Mouse (Mus musculus) limb, embryonic 11.5 days (tissue): ENCODE results near the gene Fam229a. TPM values are rescaled to one million over a fixed set of nuclear protein-coding genes. Genes with fewer than 3 reads are reported as not detected.
"Not testable (repeated sequence)": the region's sequence is repeated elsewhere in the genome, so short reads cannot be mapped to it uniquely, and the experiment has no call there.

Experiments
- ATAC-seq: fragments of 200-750 bp; cut with Nextera tagmentation; 2 replicates; pipeline ENCODE4 v1.8.0; 2017; ENCODE audit warnings: low read depth; ENCODE audit not compliant: insufficient number of reproducible peaks, low FRiP score, low TSS enrichment
- DNase-seq: peaks from one replicate; pipeline ENCODE4 v3.0.0-alpha.2; 2015; ENCODE audit warnings: low spot score
- H3K27ac ChIP-seq: fragments of 300-500 bp; sonication (generic); replicated peaks from 2 replicates; pipeline ENCODE4 v1.5.1; 2014; ENCODE audit warnings: low read depth, mild to moderate bottlenecking, low read length
- H3K27me3 ChIP-seq: fragments of 300-500 bp; sonication (generic); 2 replicates; pipeline ENCODE4 v1.6.1; 2014; ENCODE audit warnings: mild to moderate bottlenecking, low read length, mixed read lengths; ENCODE audit not compliant: control insufficient read depth, insufficient read depth
- H3K36me3 ChIP-seq: fragments of 300-500 bp; sonication (generic); 2 replicates; pipeline ENCODE4 v1.6.1; 2014; ENCODE audit warnings: mild to moderate bottlenecking, low read length, moderate library complexity, mixed read lengths; ENCODE audit not compliant: control insufficient read depth, insufficient read depth
- H3K4me1 ChIP-seq: fragments of 300-500 bp; sonication (generic); 2 replicates; pipeline ENCODE4 v1.6.1; 2014; ENCODE audit warnings: low read length, mixed read lengths; ENCODE audit not compliant: control insufficient read depth, insufficient read depth
- H3K4me2 ChIP-seq: fragments of 300-500 bp; sonication (generic); 2 replicates; pipeline ENCODE4 v1.6.1; 2014; ENCODE audit warnings: low read depth, mild to moderate bottlenecking, moderate library complexity; ENCODE audit not compliant: severe bottlenecking
- H3K4me3 ChIP-seq: fragments of 300-500 bp; sonication (generic); 2 replicates; pipeline ENCODE4 v1.5.1; 2014; ENCODE audit warnings: low read depth, low read length
- H3K9ac ChIP-seq: fragments of 300-500 bp; sonication (generic); 2 replicates; pipeline ENCODE4 v1.6.1; 2014; ENCODE audit warnings: mild to moderate bottlenecking, low read length
- H3K9me3 ChIP-seq: fragments of 300-500 bp; sonication (generic); 2 replicates; pipeline ENCODE4 v1.6.1; 2016; ENCODE audit warnings: low read length; ENCODE audit not compliant: control insufficient read depth
- WGBS: fragments of 180-500 bp; shearing (Covaris S2); extraction: QIAGEN DNeasy Blood & Tissue Kit; methylation state at CpG from one replicate; pipeline ENCODE4 v1.1.7; 2014; 5-methylcytosine and 5-hydroxymethylcytosine counted together
- polyA plus RNA-seq: library from polyadenylated mRNA; unstranded; fragments of >200 nt; fragmentation: Nextera tagmentation; extraction: Ambion mirVana; gene quantifications from 2 replicates; pipeline ENCODE4 v1.2.1, GENCODE M21; 2014

Gene Fam229a
- polyA plus RNA-seq, 1 experiment from 2014 or later, result not detected

DNA sequence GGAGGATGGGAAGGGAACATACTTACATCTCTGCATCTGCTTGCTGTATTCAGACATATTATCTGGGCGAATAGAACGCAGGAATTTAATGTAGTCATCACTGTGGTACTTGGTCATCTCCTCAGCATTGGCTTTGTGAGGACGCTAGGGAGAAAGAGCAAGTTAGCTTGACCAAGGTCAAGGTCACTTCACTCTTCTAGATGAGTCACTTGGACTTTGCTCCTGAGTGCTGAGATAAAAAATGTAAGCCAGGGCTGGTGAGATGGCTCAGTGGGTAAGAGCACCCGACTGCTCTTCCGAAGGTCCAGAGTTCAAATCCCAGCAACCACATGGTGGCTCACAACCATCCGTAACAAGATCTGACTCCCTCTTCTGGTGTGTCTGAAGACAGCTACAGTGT lies 37.9 kb downstream of the Fam229a start:
- ATAC-seq, DNase-seq, H3K27me3 ChIP-seq, H3K27ac ChIP-seq, H3K4me3 ChIP-seq, H3K9ac ChIP-seq, H3K9me3 ChIP-seq, H3K4me2 ChIP-seq, H3K4me1 ChIP-seq: not testable (repeated sequence)
- WGBS, result 95% methylated on average over 5 of the region's 6 CpGs
- peaks cover 31% of the 10 kb centered on the region; the same call in 1 of the 2 replicates for H3K36me3 ChIP-seq

DNA sequence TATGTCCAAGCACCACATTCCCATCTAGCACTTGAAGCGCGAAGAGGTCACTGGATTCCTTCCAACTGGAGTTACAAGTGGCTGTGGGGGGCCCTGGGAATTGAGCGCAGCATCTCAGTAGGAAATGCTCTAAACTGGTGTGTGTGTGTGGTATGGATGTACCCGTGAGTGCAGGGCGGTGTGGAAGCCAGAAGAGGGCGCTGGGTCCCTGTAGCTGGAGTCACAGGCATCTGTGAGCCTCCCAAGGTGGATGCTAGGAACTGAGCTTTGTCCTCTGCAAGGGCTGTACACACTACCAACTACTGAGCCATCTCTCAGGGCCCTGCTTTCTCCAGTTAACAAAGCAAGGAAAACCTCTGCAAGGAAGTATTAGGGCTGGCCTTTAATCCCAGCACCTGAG lies 49.0 kb downstream of the Fam229a start:
- H3K27ac ChIP-seq, result no peak overlapping the region
- no peak overlapping the region for H3K4me2 ChIP-seq
- H3K9me3 ChIP-seq, result no peaks in the 10 kb centered on the region
- H3K4me3 ChIP-seq, result no peak overlapping the region
- H3K9ac ChIP-seq, result no peak overlapping the region
- ATAC-seq (no peak), DNase-seq (no peak)
- 93% methylated on average over 6 of the region's 6 CpGs for whole genome bisulfite sequencing
- peaks cover 9% of the 10 kb centered on the region for H3K4me1 ChIP-seq
- H3K36me3 ChIP-seq, result peaks cover 7% of the 10 kb centered on the region
- H3K27me3 ChIP-seq, result no peaks in the 10 kb centered on the region

Other genes with a start within 250 kb of the Fam229a start
- 3.7 and 4.2 TPM in 2 replicates for gene C77080, start 229.8 kb upstream of the Fam229a start, polyA plus RNA-seq
- gene Sync, start 203.6 kb upstream of the Fam229a start, polyA plus RNA-seq, result 0.47 and 0.59 TPM in 2 replicates
- gene Rbbp4, start 155.8 kb upstream of the Fam229a start, polyA plus RNA-seq, result 608 and 644 TPM in 2 replicates
- 42.5 and 53.3 TPM in 2 replicates for gene Zbtb8os, start 155.5 kb upstream of the Fam229a start, polyA plus RNA-seq
- 7.2 and 7.4 TPM in 2 replicates for gene Zbtb8a, start 113.1 kb upstream of the Fam229a start, polyA plus RNA-seq
- 0.85 and 1.8 TPM in 2 replicates for gene Zbtb8b, start 50.3 kb upstream of the Fam229a start, polyA plus RNA-seq
- gene Bsdc1, start 29.6 kb upstream of the Fam229a start, polyA plus RNA-seq, result 23.8 and 25.9 TPM in 2 replicates
- gene Tssk3, start 168 bp upstream of the Fam229a start, polyA plus RNA-seq, result not detected in 2 replicates
- gene Marcksl1, start 22.4 kb downstream of the Fam229a start, polyA plus RNA-seq, result 1,590 and 1,591 TPM in 2 replicates
- 299 and 309 TPM in 2 replicates for gene Hdac1, start 51.5 kb downstream of the Fam229a start, polyA plus RNA-seq
- gene Lck, start 82.5 kb downstream of the Fam229a start, polyA plus RNA-seq, result 10.7 and 12.1 TPM in 2 replicates
- gene Fam167b, start 87.4 kb downstream of the Fam229a start, polyA plus RNA-seq, result 3.5 and 4.3 TPM in 2 replicates
- 296 and 317 TPM in 2 replicates for gene Eif3i, start 109.5 kb downstream of the Fam229a start, polyA plus RNA-seq
- 202 and 207 TPM in 2 replicates for gene Tmem234, start 109.5 kb downstream of the Fam229a start, polyA plus RNA-seq
- 1.8 and 2.8 TPM in 2 replicates for gene Dcdc2b, start 123.1 kb downstream of the Fam229a start, polyA plus RNA-seq
- gene Iqcc, start 127.9 kb downstream of the Fam229a start, polyA plus RNA-seq, result 26.4 and 35.0 TPM in 2 replicates
- 40.3 and 48.8 TPM in 2 replicates for gene Ccdc28b, start 132.8 kb downstream of the Fam229a start, polyA plus RNA-seq
- gene Txlna, start 149.9 kb downstream of the Fam229a start, polyA plus RNA-seq, result 111 and 123 TPM in 2 replicates
- gene Kpna6, start 181.6 kb downstream of the Fam229a start, polyA plus RNA-seq, result 13.1 and 13.4 TPM in 2 replicates
- gene Tmem39b, start 205.6 kb downstream of the Fam229a start, polyA plus RNA-seq, result 35.5 and 47.3 TPM in 2 replicates